Mouse (Mus musculus): ENCODE measurements around the gene Glyatl3. TPM values are rescaled to one million over a fixed set of nuclear protein-coding genes. Genes with fewer than 3 reads are reported as not detected.

Gene Glyatl3
- polyA plus RNA-seq (2012; rRNA removed; ENCODE audit: low replicate concordance), result not detected in 2 replicates

DNA sequence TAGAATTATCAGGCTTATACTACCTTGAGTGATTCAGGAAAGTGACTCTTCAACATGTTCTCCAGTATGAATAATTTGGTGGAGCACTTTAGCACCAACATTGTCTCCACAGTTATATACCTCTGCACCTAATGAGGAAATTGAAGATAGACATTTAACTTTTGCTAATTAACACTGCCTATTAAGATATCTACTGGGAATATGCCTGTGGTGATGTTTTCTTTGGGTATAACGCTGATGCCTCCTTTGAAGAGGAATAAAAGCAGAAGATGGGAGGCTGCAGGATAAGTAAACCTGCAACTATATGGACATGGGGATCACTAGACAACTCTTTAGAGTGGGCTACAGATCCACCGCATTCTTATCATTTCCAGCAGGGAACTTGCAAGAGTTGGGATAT is at the start of gene Glyatl3:
Gene Glyatl3 (minus strand): TSS at position 101 of the 400 bp plus-strand sequence.

DNA sequence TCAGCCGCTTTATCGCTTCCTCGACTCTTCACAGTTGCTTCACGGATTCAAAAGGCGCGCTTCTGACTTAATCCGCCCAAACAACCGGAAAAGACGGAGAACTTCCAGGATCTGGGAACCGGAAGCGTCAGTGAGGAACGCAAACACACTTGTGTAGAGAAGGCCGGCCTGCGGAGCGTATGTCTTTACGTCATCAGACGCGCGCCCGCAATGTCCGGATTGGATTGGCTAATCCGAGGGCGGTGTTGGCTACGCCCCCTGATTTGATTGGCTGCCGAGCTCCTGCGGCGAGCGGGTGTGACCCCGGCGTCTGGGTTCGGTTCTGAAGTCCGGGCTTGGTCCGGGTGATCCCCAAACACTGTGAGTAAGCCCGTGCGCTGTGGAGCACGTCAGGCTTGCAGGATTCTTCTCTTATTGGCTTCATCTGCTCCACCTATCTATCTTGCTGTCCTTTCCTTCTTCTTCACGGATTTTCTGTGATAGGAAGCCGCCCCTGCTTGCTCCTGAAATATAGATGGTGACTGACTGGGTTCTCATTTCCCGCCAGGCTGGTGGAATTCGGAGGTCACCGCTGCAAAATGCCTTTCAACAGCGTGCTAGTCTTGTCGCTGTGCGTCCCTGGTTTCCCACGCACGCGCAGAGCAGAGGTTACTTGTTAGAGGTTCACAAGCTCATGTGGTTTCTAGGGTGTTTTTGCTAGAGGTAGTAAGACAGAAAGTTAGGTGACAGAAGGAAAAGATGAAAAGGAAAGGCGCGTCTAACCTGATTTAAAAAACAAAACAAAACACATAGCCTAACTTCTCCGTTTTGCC is 20.5 kb upstream of the Glyatl3 start, which contains the start of the genes Mut and Cenpq:
Gene Mut (plus strand): TSS at position 266 of the 812 bp plus-strand sequence.
Gene Cenpq (minus strand): TSS at position 628 of the 812 bp plus-strand sequence.

DNA sequence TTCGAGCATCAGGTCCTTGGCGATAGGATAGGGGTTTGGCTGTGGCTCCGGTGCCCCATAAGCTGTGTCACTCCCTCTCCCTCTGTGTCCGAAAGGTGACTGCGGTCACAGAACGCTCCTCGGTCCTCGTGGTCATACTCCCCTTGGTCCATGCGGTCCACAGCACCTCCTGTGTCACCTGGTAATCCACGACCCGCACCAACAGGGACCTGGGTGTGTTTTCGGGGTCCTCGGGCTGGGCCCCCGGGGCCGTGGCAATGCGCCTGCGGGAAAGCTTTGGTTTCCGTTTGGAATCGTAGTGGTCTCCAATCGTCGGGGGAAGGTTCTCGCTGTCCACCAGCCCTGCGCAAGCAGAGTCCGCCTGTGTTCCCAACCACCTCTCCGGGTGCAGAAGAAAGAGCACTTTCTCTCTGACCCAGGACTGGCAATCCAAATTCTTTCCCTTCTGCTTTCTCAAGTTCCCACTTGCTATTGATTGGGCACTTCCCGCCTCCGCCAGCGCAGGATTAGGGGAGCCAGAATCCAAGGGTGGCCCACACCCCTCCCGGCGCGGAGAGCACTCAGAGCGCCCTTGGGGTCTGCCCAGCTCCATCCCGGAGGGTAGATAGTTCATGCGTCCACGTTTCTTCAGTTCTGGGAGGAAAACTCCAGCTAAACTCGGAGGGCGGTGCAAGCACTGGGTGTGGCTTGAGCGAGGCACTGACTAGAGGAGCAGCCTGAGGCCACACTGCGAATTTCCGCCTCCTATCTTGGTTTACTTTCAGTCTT is 34.0 kb downstream of the Glyatl3 start, which contains the start of gene 9130008F23Rik:
Gene 9130008F23Rik (minus strand): TSS at position 636 of the 768 bp plus-strand sequence.

Other genes starting within 250 kb of the Glyatl3 start
- not detected in 2 replicates for gene Esp1, start 187.2 kb downstream of the Glyatl3 start, polyA plus RNA-seq (2012; rRNA removed; ENCODE audit: low replicate concordance)
- not detected in 2 replicates for gene Crisp2, start 107.3 kb downstream of the Glyatl3 start, polyA plus RNA-seq (2012; rRNA removed; ENCODE audit: low replicate concordance)
- gene Rhag, start 103.2 kb downstream of the Glyatl3 start, polyA plus RNA-seq (2012; rRNA removed; ENCODE audit: low replicate concordance), result not detected in 2 replicates
- 6.2 and 10.4 TPM in 2 replicates for gene 9130008F23Rik, start 33.8 kb downstream of the Glyatl3 start, polyA plus RNA-seq (2012; rRNA removed; ENCODE audit: low replicate concordance)
- gene Mut, start 20.3 kb upstream of the Glyatl3 start, polyA plus RNA-seq (2012; rRNA removed; ENCODE audit: low replicate concordance), result 1.9 and 2.8 TPM in 2 replicates
- gene Cenpq, start 20.7 kb upstream of the Glyatl3 start, polyA plus RNA-seq (2012; rRNA removed; ENCODE audit: low replicate concordance), result 0.14 and 0.40 TPM in 2 replicates